Mouse (Mus musculus) bone marrow macrophage, adult 2 months (primary cell): Measurements from ENCODE around the gene Uckl1. TPM values are rescaled to one million over a fixed set of nuclear protein-coding genes. Genes with fewer than 3 reads are reported as not detected.

Experiments
- H3K27ac ChIP-seq: 2 replicates; pipeline ENCODE4 v1.5.1; 2012; ENCODE audit warnings: low read depth, low read length; ENCODE audit not compliant: insufficient read depth
- H3K4me1 ChIP-seq: 2 replicates; pipeline ENCODE4 v1.6.1; 2012; ENCODE audit warnings: low read length; ENCODE audit not compliant: control insufficient read depth, insufficient read depth
- H3K4me3 ChIP-seq: 2 replicates; pipeline ENCODE4 v1.5.1; 2012; ENCODE audit warnings: mild to moderate bottlenecking, low read length, moderate library complexity; ENCODE audit not compliant: insufficient read depth
- CTCF ChIP-seq: IDR thresholded peaks from 2 replicates; pipeline ENCODE4 v1.5.1; 2012; ENCODE audit warnings: low read depth, mild to moderate bottlenecking, low read length, moderate library complexity
- POLR2A ChIP-seq: IDR thresholded peaks from 2 replicates; pipeline ENCODE4 v1.6.1; 2012; ENCODE audit warnings: mild to moderate bottlenecking, low read depth, low read length, borderline replicate concordance
- polyA plus RNA-seq: library from polyadenylated mRNA; stranded (reverse); fragments of >200 nt; gene quantifications from 2 replicates; pipeline ENCODE4 v1.2.4, GENCODE M21; 2012; ENCODE audit not compliant: missing spikeins, insufficient read depth, insufficient read length

Gene Uckl1
- polyA plus RNA-seq, 1 experiment = 113 TPM

GRCm38 (mm10) chr2:181581402-181582120 is 3.1 kb downstream of the Uckl1 start:
- no peak for TF ChIP-seq CTCF
- no peak for TF ChIP-seq POLR2A
- Histone ChIP-seq H3K4me3 (peak overlapping the region; percentile 96), H3K27ac (peak overlapping the region; percentile 82), H3K4me1 (peaks cover 12% of the 10 kb centered on the region)

GRCm38 (mm10) chr2:181581016-181581401 is 3.7 kb downstream of the Uckl1 start:
- peak; percentile 63 for TF ChIP-seq CTCF
- no peak for TF ChIP-seq POLR2A
- peaks cover 12% of the 10 kb centered on the region for H3K4me1 ChIP-seq

GRCm38 (mm10) chr2:181580131-181580772 is 4.4 kb downstream of the Uckl1 start:
- TF ChIP-seq CTCF (no peak), POLR2A (no peak)
- peak overlapping the region; percentile 96 for H3K4me3 ChIP-seq
- peaks cover 12% of the 10 kb centered on the region for H3K4me1 ChIP-seq
- peak overlapping the region; percentile 68 for H3K27ac ChIP-seq

More at GRCm38 (mm10) chr2:181581016-181581401, 3.7 kb downstream of the Uckl1 start:
- Histone ChIP-seq H3K4me3 (peak overlapping the region; percentile 96), H3K27ac (peak overlapping the region; percentile 82)

- Histone ChIP-seq H3K27ac (no peak overlapping the region), H3K4me3 (no peak overlapping the region), H3K4me1 (peaks cover 12% of the 10 kb centered on the region)
- TF ChIP-seq CTCF = no peak
- TF ChIP-seq POLR2A = no peak
These were observed 5.0 kb downstream of the Uckl1 start for GRCm38 (mm10) chr2:181579681-181580080.

DNA sequence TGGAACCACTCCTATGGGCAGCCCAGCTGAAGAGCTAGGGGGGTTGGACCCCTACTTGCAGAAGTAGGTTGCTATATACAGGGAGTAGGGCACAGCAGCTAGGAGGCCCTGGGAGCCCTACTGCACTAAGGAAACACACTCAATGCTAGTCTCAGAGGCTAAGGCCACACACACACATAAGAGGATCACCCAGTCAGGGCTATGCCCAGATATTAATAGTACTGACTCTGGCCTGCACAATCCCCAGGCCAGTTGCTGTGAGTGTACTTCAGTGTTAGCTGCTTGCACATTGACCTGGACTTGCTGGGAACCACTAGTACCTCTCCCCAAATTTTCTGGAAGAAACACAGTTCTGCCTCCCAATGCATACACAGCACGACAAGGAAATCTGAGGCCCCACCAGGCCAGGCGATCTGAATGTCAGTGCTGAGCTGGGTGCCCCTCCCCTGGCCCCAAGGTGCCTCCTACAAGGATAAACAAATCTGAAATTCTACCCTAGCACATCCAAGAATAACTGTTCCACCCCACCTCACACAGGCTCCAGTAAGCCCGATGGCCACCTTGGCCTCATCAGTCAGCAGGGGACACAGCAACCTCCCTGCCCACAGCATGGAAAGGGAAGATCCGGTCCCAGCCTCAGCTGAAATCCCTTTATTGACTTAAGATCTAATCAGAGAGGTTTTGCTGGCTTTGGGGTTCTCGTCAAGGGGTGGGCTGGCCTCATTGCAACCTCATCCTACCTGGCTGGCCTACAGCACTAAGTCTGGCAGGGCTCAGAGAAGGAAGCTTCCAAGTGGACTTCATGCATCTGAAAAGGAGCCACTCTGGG is 5.7 kb downstream of the Uckl1 start:
- Histone ChIP-seq H3K27ac (no peak overlapping the region), H3K4me1 (peaks cover 12% of the 10 kb centered on the region), H3K4me3 (no peak overlapping the region)
- TF ChIP-seq POLR2A (no peak), CTCF (no peak)

- no peak for TF ChIP-seq CTCF
- no peak for TF ChIP-seq POLR2A
- peaks cover 12% of the 10 kb centered on the region for H3K4me1 ChIP-seq
- no peak overlapping the region for H3K27ac ChIP-seq
- H3K4me3 ChIP-seq = no peak overlapping the region
These were observed 6.6 kb downstream of the Uckl1 start for GRCm38 (mm10) chr2:181577981-181578581.

- H3K4me1 ChIP-seq = peaks cover 8% of the 10 kb centered on the region
- no peak overlapping the region for H3K4me3 ChIP-seq
- no peak overlapping the region for H3K27ac ChIP-seq
- no peak for TF ChIP-seq POLR2A
- TF ChIP-seq CTCF = no peak
These were observed 7.6 kb downstream of the Uckl1 start for GRCm38 (mm10) chr2:181577126-181577525.

GRCm38 (mm10) chr2:181576613-181577012 is 8.1 kb downstream of the Uckl1 start:
- no peak for TF ChIP-seq CTCF
- no peak for TF ChIP-seq POLR2A
- no peak overlapping the region for H3K4me3 ChIP-seq
- peaks cover 6% of the 10 kb centered on the region for H3K4me1 ChIP-seq
- no peak overlapping the region for H3K27ac ChIP-seq

GRCm38 (mm10) chr2:181574921-181575545 is 9.7 kb downstream of the Uckl1 start:
- no peak overlapping the region for H3K4me3 ChIP-seq
- H3K27ac ChIP-seq = no peak overlapping the region
- H3K4me1 ChIP-seq = peaks cover 1% of the 10 kb centered on the region
- no peak for TF ChIP-seq CTCF
- no peak for TF ChIP-seq POLR2A

GRCm38 (mm10) chr2:181573961-181574360 is 10.7 kb downstream of the Uckl1 start:
- Histone ChIP-seq H3K4me1 (no peaks in the 10 kb centered on the region), H3K27ac (no peak overlapping the region), H3K4me3 (no peak overlapping the region)
- no peak for TF ChIP-seq CTCF
- TF ChIP-seq POLR2A = no peak
